Mouse (Mus musculus) cerebellum, postnatal 25 days (tissue): Measurements from ENCODE around the gene Muc13.
A peak's percentile ranks its signal among the peaks of the same experiment; 100 is the strongest.

Experiments used
- DNase-seq, 2 experiments: peaks; one replicate each; pipeline ENCODE4 v3.0.0; 2021; ENCODE audit warnings: mixed read lengths in 2 of 2

Muc13 gene

GRCm38 (mm10) chr16:33770778-33771454 lies 22.9 kb upstream of the Muc13 start:
- DNase-seq: no peak

DNA sequence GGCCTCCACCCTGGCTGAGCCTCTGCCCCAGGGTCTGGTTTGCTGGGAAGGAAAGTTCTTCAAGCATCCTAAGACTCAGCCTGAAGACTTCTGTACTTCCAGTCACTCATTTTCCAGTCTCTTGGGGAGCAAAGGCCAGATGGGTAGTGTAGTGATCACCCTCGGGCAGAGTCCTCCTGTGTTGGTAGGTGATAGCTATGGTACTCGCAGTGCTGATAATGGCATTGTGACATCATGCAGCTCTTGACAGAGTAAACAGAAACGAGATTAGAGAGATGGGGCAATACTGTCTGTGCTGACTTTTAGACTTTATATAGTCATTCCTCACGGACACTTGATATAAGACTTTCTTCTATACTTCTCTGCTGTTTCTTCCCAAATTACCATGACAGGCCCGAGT lies 21.0 kb upstream of the Muc13 start:
- no peak for DNase-seq

DNA sequence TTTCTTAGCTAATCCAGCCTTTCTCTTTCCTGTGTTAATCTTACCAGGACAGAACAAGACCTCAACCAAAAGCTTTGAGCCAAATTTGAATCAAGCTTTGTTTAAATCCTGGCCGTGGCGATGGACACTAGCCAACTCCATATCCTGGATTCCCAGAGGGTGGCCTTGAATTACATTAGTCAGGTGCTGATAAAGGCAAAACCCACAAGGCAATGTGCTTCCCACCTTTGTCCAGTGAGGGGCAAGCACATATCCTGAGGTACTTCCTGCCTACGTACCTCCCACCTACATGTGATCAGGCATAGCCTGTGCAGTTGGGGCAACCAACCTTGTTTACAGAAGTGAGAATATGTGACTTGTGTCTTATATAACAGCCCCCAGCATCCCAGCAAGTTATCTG lies 18.9 kb upstream of the Muc13 start:
- DNase-seq: peak; percentile 27 to 47

GRCm38 (mm10) chr16:33775733-33776335 lies 18.0 kb upstream of the Muc13 start:
- DNase-seq: peak in 1 of 2 experiments; percentile 25

DNA sequence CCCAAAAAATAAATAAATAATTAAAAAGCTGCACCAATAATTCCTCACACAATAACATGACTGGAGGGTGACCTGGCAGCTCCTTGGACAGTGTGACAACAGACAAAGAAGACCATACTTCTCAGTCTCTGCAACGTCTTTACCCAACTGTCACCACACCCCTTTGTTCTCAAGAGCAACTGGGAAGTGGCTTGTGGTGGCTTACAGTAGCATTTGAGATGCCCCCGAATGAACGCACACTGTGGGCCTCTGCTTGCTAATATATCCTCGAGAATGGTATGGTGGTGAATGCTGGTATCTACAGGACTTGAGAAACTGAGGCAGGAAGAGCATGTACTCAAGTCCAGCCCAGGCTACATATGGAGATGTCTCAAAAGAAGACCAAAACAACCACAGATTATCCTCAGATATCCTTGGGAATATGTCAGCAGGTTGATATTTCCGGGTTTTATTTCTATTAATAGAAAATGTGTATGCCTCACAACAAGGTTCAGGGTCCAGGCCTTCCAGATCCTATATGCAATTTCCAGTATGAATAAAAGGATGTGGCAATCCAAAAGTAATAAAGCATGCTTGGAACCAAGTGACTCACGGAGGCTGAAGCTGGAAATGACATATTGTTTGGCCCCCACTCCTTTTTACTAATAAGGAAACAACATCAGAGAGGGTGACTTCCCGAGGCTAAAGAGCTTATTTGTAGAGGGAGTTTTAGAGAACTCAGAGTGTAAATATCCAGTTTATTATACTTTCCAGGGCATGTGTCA lies 16.9 kb upstream of the Muc13 start:
- DNase-seq: no peak

DNA sequence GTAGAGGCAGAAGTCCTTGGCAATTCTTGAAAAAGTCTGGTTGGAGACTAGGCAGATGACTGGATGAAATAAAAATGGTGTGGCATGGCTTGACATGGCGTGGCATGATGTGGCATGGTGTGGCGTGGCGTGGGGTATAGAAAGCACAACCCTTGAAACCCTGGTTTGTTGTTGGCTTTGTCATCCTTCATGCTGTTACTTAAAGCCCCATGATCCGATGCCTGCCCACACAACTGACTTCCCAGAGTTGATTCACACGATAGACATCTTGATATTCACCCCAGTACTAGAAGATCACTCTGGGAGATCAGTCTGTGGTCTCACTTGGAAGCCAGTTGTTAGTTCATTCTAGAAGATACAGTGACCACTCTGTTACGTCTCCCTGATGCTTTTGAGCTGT lies 16.2 kb upstream of the Muc13 start:
- DNase-seq: no peak

DNA sequence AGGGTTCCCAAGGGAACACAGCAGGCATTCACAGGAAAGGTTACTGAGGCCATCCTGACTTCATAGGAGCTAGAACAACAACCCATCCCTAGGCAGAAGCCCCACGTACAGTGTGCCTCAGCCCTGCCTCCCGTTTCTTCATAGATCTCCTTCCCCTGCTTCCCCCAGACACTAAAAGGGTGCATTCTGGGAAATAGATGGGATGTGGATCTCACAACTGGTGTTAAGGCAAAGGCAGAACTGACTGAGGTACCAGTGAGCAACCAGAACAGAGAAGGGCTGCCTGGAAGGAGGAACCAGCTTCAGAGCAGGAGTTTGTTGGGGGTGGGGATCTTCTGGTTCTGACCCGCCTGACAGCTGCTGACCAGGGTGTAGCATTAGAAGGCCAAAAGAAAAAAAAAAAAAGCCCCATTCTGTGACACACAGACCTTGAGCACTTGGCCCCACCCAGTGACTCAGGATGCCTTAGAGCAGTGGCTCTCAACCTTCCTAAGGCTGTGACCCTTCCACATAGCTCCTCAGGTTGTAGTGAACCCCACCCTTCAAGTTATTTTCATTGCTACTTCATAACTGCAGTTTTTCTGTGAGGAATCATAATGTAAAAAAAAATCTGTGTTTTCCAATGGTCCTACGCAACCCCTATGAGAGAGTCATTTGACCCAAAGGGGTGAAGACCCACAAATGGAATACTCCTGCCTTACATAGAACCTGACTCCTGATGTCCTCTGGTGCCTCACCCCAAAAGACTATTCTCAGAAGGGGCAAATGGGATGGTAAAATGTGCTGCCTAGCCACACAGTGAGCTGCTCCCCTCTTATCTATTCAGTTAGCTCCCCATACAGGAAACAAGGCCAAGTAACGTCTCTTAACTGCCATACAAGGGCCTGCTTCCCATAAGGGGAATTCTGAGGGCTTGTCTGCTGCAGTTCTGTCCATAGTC lies 11.8 kb upstream of the Muc13 start:
- DNase-seq: no peak

DNA sequence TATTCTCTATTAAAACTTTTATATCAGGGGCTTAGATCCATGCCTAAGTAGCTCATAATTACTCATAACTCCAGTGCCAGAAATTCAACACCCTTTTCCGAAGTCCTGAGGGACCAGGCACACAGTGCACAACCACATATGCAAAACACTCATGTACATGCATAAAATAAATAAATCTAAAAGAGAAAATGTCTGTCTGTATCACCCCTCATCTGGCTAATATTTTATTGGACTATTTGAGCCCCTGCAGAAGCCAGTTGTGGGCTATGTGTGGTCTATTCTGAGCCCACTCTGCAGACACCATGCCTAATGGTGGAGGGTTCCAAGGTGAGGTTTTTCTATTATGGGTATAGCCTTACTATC lies 11.1 kb upstream of the Muc13 start:
- no peak for DNase-seq

- DNase-seq: no peak
Observed at GRCm38 (mm10) chr16:33784547-33784946, 9.3 kb upstream of the Muc13 start.

DNA sequence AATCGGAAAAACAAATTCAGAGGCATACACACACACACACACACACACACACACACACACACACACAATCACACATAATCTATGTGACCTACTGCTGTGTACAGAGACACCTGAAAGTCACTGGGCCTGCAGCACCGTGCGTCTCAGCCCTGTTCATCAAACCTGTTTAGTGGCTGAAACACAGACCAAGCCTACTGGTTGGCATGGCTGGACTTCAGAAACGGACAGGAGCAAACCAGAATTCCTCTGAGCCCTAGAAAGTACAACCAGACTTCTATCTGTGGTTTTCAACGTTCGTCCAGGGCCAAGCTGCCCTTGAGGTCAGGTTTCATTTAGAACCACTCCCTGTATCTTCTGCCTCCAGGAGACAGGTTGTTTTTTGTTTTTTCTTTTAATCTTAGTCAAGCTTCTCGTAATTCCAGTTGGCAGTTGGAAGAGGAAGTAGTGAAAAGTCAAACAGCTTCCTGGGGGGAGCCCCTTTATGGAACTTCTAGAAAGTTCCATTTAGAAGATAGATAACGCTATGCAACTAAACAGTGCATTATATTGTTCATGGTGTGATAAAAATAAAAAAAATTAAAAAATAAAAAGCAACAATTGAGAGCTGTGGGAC lies 8.6 kb upstream of the Muc13 start:
- DNase-seq: no peak

- no peak for DNase-seq
Observed at GRCm38 (mm10) chr16:33786657-33787390, 7.0 kb upstream of the Muc13 start.

DNA sequence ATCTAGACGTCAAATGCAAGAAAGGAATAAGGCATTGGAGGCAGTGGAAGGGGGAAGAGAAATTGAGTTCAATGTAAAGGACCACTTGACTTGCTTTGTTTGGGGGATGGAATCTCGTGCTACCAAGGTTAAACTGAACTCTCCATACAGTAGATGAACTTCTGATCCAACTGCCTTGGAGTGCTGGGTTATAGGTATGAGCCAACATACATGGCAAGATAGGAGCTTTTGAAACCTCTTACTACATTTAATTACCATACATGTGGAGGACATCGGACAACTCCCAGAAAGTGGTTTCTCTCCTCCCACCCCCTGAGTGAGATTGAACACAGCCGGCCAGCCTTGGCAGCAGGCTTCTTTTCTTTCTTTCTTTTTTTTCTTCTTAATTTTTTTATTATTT lies 1.3 kb downstream of the Muc13 start:
- no peak for DNase-seq

DNA sequence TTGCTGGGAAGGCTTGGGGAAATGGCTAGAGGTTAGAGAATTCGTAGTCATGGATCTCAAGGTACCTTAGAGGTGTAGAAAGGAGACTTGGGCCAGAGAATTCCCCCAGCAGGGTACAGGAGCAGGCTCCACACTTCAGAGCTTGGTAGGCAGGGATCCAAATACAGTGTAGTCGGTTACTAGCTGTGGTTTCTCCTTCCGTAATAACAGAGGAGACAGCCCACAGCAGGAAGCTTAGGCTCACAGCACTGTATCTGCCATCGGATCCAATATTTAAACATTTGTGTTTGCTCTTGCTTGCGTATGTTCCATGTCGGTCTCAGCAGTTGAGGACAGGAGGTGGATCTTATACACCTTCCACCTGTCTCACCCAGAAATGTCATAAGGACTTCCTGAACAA lies 2.0 kb downstream of the Muc13 start:
- DNase-seq: no peak

DNA sequence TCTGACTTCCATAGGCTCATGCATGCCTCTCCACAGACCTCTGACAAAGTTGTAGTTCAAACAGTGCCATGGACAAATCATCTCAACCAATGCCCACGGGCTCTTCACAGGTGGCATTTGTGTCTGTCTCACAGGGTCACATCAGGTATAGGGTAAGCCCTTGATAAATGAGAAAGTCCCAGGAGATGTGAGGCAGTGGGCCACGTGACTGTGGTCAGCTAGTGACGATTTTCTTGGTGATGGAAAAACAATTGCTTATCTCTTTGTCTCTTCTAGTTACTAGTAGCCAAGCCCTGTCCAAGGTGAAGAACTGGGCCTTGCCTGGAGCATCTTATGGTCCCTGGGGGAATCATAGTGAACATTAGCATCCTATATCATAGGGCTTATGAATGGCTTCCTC lies 2.9 kb downstream of the Muc13 start:
- DNase-seq: no peak

DNA sequence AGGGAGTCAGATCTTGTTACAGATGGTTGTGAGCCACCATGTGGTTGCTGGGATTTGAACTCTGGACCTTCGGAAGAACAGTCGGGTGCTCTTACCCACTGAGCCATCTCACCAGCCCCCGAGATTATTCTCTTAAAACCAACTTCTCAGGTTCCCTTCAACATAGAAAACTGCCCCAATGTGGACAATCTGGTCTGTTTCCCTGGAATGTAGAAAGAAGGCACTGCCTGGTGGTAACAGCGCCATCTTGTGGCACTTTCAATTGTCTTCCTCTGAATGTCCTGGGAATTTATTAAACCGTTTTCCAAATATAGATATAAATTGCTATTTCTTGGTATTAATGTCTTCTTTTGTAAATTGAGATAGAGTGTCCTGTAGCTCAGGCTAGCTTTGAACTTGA lies 4.0 kb downstream of the Muc13 start:
- peak; percentile 60 to 81 for DNase-seq

DNA sequence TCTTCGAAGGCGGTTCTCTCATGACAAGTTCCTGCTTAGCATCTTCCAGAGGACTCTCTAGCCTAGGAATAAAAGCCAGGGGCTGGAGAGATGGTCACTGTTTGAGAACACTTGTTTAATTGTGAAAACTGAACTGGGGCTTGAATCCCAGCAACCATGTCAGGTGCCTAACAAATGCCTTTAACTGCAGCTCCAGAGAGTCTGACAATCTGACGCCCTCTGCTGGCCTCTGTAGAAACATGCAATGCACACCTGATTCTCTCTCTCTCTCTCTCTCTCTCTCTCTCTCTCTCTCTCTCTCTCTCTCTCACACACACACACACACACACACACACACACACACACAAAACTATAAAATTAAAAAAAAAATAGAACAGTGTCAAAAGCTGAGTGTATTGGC lies 16.2 kb downstream of the Muc13 start:
- no peak for DNase-seq

DNA sequence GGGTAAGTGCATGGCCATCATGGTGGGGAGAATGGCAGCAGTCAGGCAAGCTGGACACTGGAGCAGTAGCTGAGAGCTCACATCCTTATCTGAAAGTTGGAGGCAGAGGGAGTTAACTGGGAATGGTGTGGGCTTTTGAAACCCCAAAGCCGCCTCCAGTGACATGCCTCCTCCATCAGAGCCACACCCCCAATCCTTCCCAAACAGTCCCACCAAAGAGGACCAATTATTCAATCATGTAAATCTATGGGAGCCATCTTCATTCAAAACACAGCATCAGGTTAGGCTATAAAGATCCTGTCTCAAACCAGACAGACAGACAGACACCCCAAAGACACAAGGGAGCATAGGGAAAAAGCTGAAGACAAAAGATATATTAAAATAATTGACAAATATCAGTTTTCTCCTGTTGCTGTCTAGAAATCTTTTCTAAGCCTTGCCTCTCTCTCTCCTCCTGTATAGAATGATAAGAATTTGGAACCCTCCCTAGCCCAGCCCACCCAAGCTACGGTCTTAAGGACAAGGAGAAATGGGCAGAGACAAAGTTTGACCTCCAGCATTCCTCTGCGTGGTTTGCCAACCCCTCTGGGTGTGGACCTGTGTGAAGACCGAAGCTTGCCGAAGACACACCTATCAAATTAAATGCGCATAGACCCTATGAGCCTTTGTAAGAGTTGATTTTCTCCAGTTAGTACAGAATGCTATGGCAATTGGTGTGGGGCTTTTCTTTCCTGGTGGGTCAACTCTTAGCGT lies 24.8 kb downstream of the Muc13 start:
- DNase-seq: no peak

- DNase-seq: peak; percentile 90 to 95
Observed at GRCm38 (mm10) chr16:33820269-33821178, 26.7 kb downstream of the Muc13 start.

DNA sequence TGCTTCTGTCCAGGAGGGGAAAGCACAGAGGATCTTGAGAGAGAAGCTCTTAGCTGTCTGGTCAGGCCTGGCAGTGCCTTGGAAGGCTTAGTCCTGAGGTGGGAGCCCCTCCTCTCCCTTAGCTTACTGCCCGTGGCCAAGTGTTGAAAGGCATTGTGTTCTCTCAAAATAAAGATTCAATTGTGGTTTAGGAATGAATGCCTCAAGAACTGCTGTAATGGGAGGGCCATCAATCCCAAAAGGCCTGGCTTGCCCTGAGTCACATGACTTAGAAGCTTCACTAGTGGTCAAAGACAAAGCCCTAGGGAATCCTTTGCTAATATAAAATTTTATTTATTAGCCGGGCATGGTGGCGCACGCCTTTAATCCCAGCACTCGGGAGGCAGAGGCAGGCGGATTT lies 30.8 kb downstream of the Muc13 start:
- no peak for DNase-seq

DNA sequence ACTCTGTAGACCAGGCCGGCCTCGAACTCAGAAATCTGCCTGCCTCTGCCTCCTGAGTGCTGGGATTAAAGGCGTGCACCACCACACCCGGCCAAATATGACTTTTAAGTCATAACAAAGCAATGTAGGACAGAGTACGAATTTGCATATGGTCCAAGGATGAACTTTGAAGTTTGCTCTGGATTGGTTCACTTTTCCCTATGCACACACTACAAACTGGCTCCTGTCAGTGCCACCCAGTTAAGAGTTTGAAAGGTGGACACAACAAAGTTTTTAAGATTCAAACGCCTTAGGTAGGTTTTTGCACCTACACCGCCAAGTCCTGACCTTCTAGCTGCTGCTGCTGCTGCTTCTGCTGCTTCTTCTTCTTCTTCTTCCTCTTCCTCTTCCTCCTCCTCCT lies 34.7 kb downstream of the Muc13 start:
- no peak for DNase-seq
